Mouse (Mus musculus): ENCODE data around the gene Syngr3. TPM values are rescaled to one million over a fixed set of nuclear protein-coding genes. Genes with fewer than 3 reads are reported as not detected.

Gene Syngr3
- total RNA-seq, 2 experiments from 2014 or later = 164 to 176 TPM

- intact Hi-C loops (cut with DNase I) = no loop called here
Measured at GRCm38 (mm10) chr17:24647493-24647892, 42.3 kb downstream of the Syngr3 start.

GRCm38 (mm10) chr17:24646381-24646780 lies 43.4 kb downstream of the Syngr3 start:
- intact Hi-C loops (cut with DNase I) = no loop called here
- DNase-seq = no peak

More at GRCm38 (mm10) chr17:24647493-24647892, 42.3 kb downstream of the Syngr3 start:
- DNase-seq = no peak

- intact Hi-C loops (cut with DNase I) = no loop called here
- no peak for DNase-seq
Measured at GRCm38 (mm10) chr17:24645916-24646315, 43.8 kb downstream of the Syngr3 start.

- intact Hi-C loops (cut with DNase I) = no loop called here
- DNase-seq = no peak
Measured at GRCm38 (mm10) chr17:24644875-24645721, 44.7 kb downstream of the Syngr3 start.

- intact Hi-C loops (cut with DNase I) = no loop called here
- no peak for DNase-seq
Measured at GRCm38 (mm10) chr17:24644030-24644715, 45.6 kb downstream of the Syngr3 start.

GRCm38 (mm10) chr17:24642791-24643343 lies 46.9 kb downstream of the Syngr3 start:
- intact Hi-C loops (cut with DNase I) = no loop called here
- DNase-seq = no peak

- intact Hi-C loops (cut with DNase I) = no loop called here
Measured at GRCm38 (mm10) chr17:24641944-24642343, 47.8 kb downstream of the Syngr3 start.

GRCm38 (mm10) chr17:24640581-24640980 lies 49.2 kb downstream of the Syngr3 start:
- no peak for DNase-seq
- intact Hi-C loops (cut with DNase I) = no loop called here

More at GRCm38 (mm10) chr17:24641944-24642343, 47.8 kb downstream of the Syngr3 start:
- DNase-seq = no peak

GRCm38 (mm10) chr17:24640119-24640518 lies 49.6 kb downstream of the Syngr3 start:
- DNase-seq = no peak
- intact Hi-C loops (cut with DNase I) = no loop called here

- intact Hi-C loops (cut with DNase I) = no loop called here
- no peak for DNase-seq
Measured at GRCm38 (mm10) chr17:24639571-24639988, 50.2 kb downstream of the Syngr3 start.

GRCm38 (mm10) chr17:24638840-24639239 lies 50.9 kb downstream of the Syngr3 start:
- DNase-seq = no peak
- intact Hi-C loops (cut with DNase I) = no loop called here

- DNase-seq = no peak
- intact Hi-C loops (cut with DNase I) = no loop called here
Measured at GRCm38 (mm10) chr17:24638214-24638613, 51.5 kb downstream of the Syngr3 start.

GRCm38 (mm10) chr17:24636781-24637481 lies 52.8 kb downstream of the Syngr3 start:
- no peak for DNase-seq
- intact Hi-C loops (cut with DNase I) = no loop called here

GRCm38 (mm10) chr17:24635694-24636093 lies 54.1 kb downstream of the Syngr3 start:
- no peak for DNase-seq
- intact Hi-C loops (cut with DNase I) = no loop called here

Other genes starting within 250 kb of the Syngr3 start
- 1 to 10 TPM; 7.1 to 8.5 TPM for gene Dnase1l2, start 246.8 kb downstream of the Syngr3 start, total RNA-seq (2021)
- gene E4f1, start 219.6 kb downstream of the Syngr3 start, total RNA-seq (2021) = 10 to 100 TPM; 39.0 to 41.7 TPM
- gene Pgp, start 219.6 kb downstream of the Syngr3 start, total RNA-seq (2021) = 10 to 100 TPM; 45.3 to 45.9 TPM
- under 1 TPM; 0.54 to 0.92 TPM for gene Bricd5, start 216.1 kb downstream of the Syngr3 start, total RNA-seq (2021)
- 10 to 100 TPM; 33.4 to 39.1 TPM for gene Mlst8, start 210.9 kb downstream of the Syngr3 start, total RNA-seq (2021)
- 100 to 1,000 TPM; 158 to 180 TPM for gene Caskin1, start 201.4 kb downstream of the Syngr3 start, total RNA-seq (2021)
- gene Traf7, start 162.0 kb downstream of the Syngr3 start, total RNA-seq (2021) = 100 to 1,000 TPM; 166 to 172 TPM
- gene Rab26, start 155.7 kb downstream of the Syngr3 start, total RNA-seq (2021) = 10 to 100 TPM; 12.2 to 12.5 TPM
- 10 to 100 TPM; 75.0 to 91.3 TPM for gene Pkd1, start 140.1 kb downstream of the Syngr3 start, total RNA-seq (2021)
- 100 to 1,000 TPM; 152 to 158 TPM for gene Tsc2, start 57.3 kb downstream of the Syngr3 start, total RNA-seq (2021)
- gene Nthl1, start 57.3 kb downstream of the Syngr3 start, total RNA-seq (2021) = 1 to 10 TPM; 7.0 to 8.5 TPM
- gene Slc9a3r2, start 39.6 kb downstream of the Syngr3 start, total RNA-seq (2021) = 10 to 100 TPM; 40.2 to 43.6 TPM
- under 1 TPM in 1 of 2 experiments, not detected in 1; 0.66 TPM for gene Npw, start 31.5 kb downstream of the Syngr3 start, total RNA-seq (2021)
- 10 to 100 TPM; 45.5 to 48.5 TPM for gene Zfp598, start 20.3 kb downstream of the Syngr3 start, total RNA-seq (2021)
- 10 to 100 TPM; 21.0 to 22.7 TPM for gene Gfer, start 6.2 kb upstream of the Syngr3 start, total RNA-seq (2021)
- 1 to 10 TPM; 5.6 to 7.2 TPM for gene Noxo1, start 6.3 kb upstream of the Syngr3 start, total RNA-seq (2021)
- gene Tbl3, start 17.7 kb upstream of the Syngr3 start, total RNA-seq (2021) = 10 to 100 TPM; 34.8 to 36.6 TPM
- not detected for gene Rnf151, start 28.1 kb upstream of the Syngr3 start, total RNA-seq (2021)
- 100 to 1,000 TPM; 619 to 676 TPM for gene Rps2, start 28.2 kb upstream of the Syngr3 start, total RNA-seq (2021)
- gene Ndufb10, start 34.5 kb upstream of the Syngr3 start, total RNA-seq (2021) = 100 to 1,000 TPM; 130 to 145 TPM
- not detected for gene Rpl3l, start 37.9 kb upstream of the Syngr3 start, total RNA-seq (2021)
- gene Msrb1, start 46.7 kb upstream of the Syngr3 start, total RNA-seq (2021) = 10 to 100 TPM; 36.6 to 42.7 TPM
- not detected for gene Hs3st6, start 63.0 kb upstream of the Syngr3 start, total RNA-seq (2021)
- gene Meiob, start 114.3 kb upstream of the Syngr3 start, total RNA-seq (2021) = not detected
- gene Hagh, start 150.2 kb upstream of the Syngr3 start, total RNA-seq (2021) = 10 to 100 TPM; 48.0 to 50.0 TPM
- gene Fahd1, start 160.4 kb upstream of the Syngr3 start, total RNA-seq (2021) = 10 to 100 TPM; 13.1 to 13.8 TPM
- gene Igfals, start 176.0 kb upstream of the Syngr3 start, total RNA-seq (2021) = under 1 TPM in 1 of 2 experiments, not detected in 1; 0.22 TPM
- gene Nubp2, start 196.4 kb upstream of the Syngr3 start, total RNA-seq (2021) = 10 to 100 TPM; 35.9 to 39.3 TPM
- gene Spsb3, start 196.7 kb upstream of the Syngr3 start, total RNA-seq (2021) = 10 to 100 TPM; 43.6 to 46.0 TPM
- 10 to 100 TPM; 36.2 to 36.4 TPM for gene Eme2, start 205.1 kb upstream of the Syngr3 start, total RNA-seq (2021)
- 10 to 100 TPM; 48.9 to 50.0 TPM for gene Mrps34, start 205.2 kb upstream of the Syngr3 start, total RNA-seq (2021)
- 10 to 100 TPM; 38.7 to 43.0 TPM for gene Nme3, start 206.5 kb upstream of the Syngr3 start, total RNA-seq (2021)
- 100 to 1,000 TPM; 255 to 270 TPM for gene Mapk8ip3, start 247.0 kb upstream of the Syngr3 start, total RNA-seq (2021)

Data from left cerebral cortex, postnatal 4 days (tissue).